Mouse (Mus musculus) embryonic facial prominence, embryonic 12.5 days (tissue): ENCODE results near the gene Nemp1. TPM values are rescaled to one million over a fixed set of nuclear protein-coding genes. Genes with fewer than 3 reads are reported as not detected.

Experiments used
- ATAC-seq: fragments of 200-750 bp; cut with Nextera tagmentation; 2 replicates; pipeline ENCODE4 v1.8.0; 2017; ENCODE audit not compliant: insufficient number of reproducible peaks, insufficient read depth, low FRiP score, low TSS enrichment
- H3K27ac ChIP-seq: fragments of 300-500 bp; sonication (generic); 2 replicates; pipeline ENCODE4 v1.5.1; 2016; ENCODE audit warnings: mild to moderate bottlenecking
- H3K27me3 ChIP-seq: fragments of 300-500 bp; sonication (generic); 2 replicates; pipeline ENCODE4 v1.6.1; 2016; ENCODE audit warnings: mild to moderate bottlenecking, moderate library complexity
- H3K36me3 ChIP-seq: fragments of 300-500 bp; sonication (generic); 2 replicates; pipeline ENCODE4 v1.6.1; 2016; ENCODE audit warnings: mild to moderate bottlenecking
- H3K4me1 ChIP-seq: fragments of 300-500 bp; sonication (generic); 2 replicates; pipeline ENCODE4 v1.6.1; 2016
- H3K4me2 ChIP-seq: fragments of 300-500 bp; sonication (generic); replicated peaks from 2 replicates; pipeline ENCODE4 v1.6.1; 2016; ENCODE audit warnings: mild to moderate bottlenecking, moderate library complexity
- H3K4me3 ChIP-seq: fragments of 300-500 bp; sonication (generic); 2 replicates; pipeline ENCODE4 v1.5.1; 2016; ENCODE audit warnings: mild to moderate bottlenecking
- H3K9ac ChIP-seq: fragments of 300-500 bp; sonication (generic); 2 replicates; pipeline ENCODE4 v1.6.1; 2016; ENCODE audit warnings: mild to moderate bottlenecking, moderate library complexity
- H3K9me3 ChIP-seq: fragments of 300-500 bp; sonication (generic); 2 replicates; pipeline ENCODE4 v1.6.1; 2016; ENCODE audit warnings: mild to moderate bottlenecking, moderate library complexity
- WGBS: fragments of 180-500 bp; shearing (Covaris S2); methylation state at CpG from one replicate; pipeline ENCODE4 v1.1.7; 2016; 5-methylcytosine and 5-hydroxymethylcytosine counted together
- polyA plus RNA-seq: library from polyadenylated mRNA; unstranded; fragments of >200 nt; fragmentation: Nextera tagmentation; extraction: Ambion mirVana; gene quantifications from 2 replicates; pipeline ENCODE4 v1.2.1, GENCODE M21; 2016

The Nemp1 gene
- polyA plus RNA-seq, 1 experiment from 2014 or later, result 11.9 TPM

- peaks cover 1% of the 10 kb centered on the region for H3K36me3 ChIP-seq
Observed at GRCm38 (mm10) chr10:127736266-127736665, 69.6 kb downstream of the Nemp1 start.

GRCm38 (mm10) chr10:127736916-127737315, 70.2 kb downstream of the Nemp1 start:
- peaks cover 8% of the 10 kb centered on the region for H3K36me3 ChIP-seq
- no peak for ATAC-seq

More at GRCm38 (mm10) chr10:127736266-127736665, 69.6 kb downstream of the Nemp1 start:
- Histone ChIP-seq H3K27me3 (no peaks in the 10 kb centered on the region), H3K4me1 (peaks cover 9% of the 10 kb centered on the region), H3K9ac (no peak overlapping the region), H3K4me2 (no peak overlapping the region), H3K27ac (no peak overlapping the region), H3K9me3 (no peaks in the 10 kb centered on the region), H3K4me3 (no peak overlapping the region)
- WGBS, result 62% methylated on average over 2 of the region's 2 CpGs
- ATAC-seq, result no peak

GRCm38 (mm10) chr10:127737552-127737951, 70.9 kb downstream of the Nemp1 start:
- Histone ChIP-seq H3K36me3 (peaks cover 14% of the 10 kb centered on the region), H3K27me3 (no peaks in the 10 kb centered on the region), H3K27ac (no peak overlapping the region), H3K9ac (no peak overlapping the region), H3K9me3 (no peaks in the 10 kb centered on the region), H3K4me2 (no peak overlapping the region), H3K4me3 (no peak overlapping the region), H3K4me1 (peaks cover 7% of the 10 kb centered on the region)
- 25% methylated on average over 2 of the region's 2 CpGs for WGBS
- ATAC-seq, result no peak

More at GRCm38 (mm10) chr10:127736916-127737315, 70.2 kb downstream of the Nemp1 start:
- no peaks in the 10 kb centered on the region for H3K27me3 ChIP-seq
- no peak overlapping the region for H3K9ac ChIP-seq
- no peak overlapping the region for H3K4me2 ChIP-seq
- H3K4me1 ChIP-seq, result peaks cover 7% of the 10 kb centered on the region
- H3K9me3 ChIP-seq, result no peaks in the 10 kb centered on the region
- no peak overlapping the region for H3K27ac ChIP-seq
- H3K4me3 ChIP-seq, result no peak overlapping the region
- 65% methylated on average over 4 of the region's 4 CpGs for WGBS

- Histone ChIP-seq H3K4me1 (peaks cover 7% of the 10 kb centered on the region), H3K9ac (no peak overlapping the region), H3K27me3 (no peaks in the 10 kb centered on the region), H3K4me2 (peak overlapping the region; percentile 49), H3K9me3 (no peaks in the 10 kb centered on the region), H3K36me3 (peaks cover 22% of the 10 kb centered on the region), H3K4me3 (no peak overlapping the region; the same call in 1 of the 2 replicates), H3K27ac (no peak overlapping the region)
- WGBS, result 46% methylated on average over 13 of the region's 13 CpGs
- no peak for ATAC-seq
Observed at GRCm38 (mm10) chr10:127738151-127738882, 71.6 kb downstream of the Nemp1 start.

GRCm38 (mm10) chr10:127739083-127739660, 72.5 kb downstream of the Nemp1 start, which contains the start of gene Zbtb39:
Gene Zbtb39 (plus strand): TSS chr10:127739538.
- Histone ChIP-seq H3K9ac (peak within 1 kb of the TSS; percentile 98), H3K4me1 (peaks cover 7% of the 10 kb centered on the region), H3K4me2 (peak within 1 kb of the TSS; percentile 71), H3K27me3 (no peaks in the 10 kb centered on the region), H3K27ac (peak within 1 kb of the TSS; percentile 86), H3K9me3 (no peaks in the 10 kb centered on the region), H3K4me3 (peak within 1 kb of the TSS; percentile 98), H3K36me3 (peaks cover 30% of the 10 kb centered on the region)
- peak; percentile 62 for ATAC-seq
- whole genome bisulfite sequencing, result under 1% methylated on average over 40 of the region's 61 CpGs

GRCm38 (mm10) chr10:127739661-127740161, 73.0 kb downstream of the Nemp1 start:
- Histone ChIP-seq H3K4me1 (peaks cover 7% of the 10 kb centered on the region), H3K9ac (peak overlapping the region; percentile 98), H3K36me3 (peaks cover 36% of the 10 kb centered on the region), H3K27ac (peak overlapping the region; percentile 86), H3K4me2 (peak overlapping the region; percentile 71), H3K27me3 (no peaks in the 10 kb centered on the region), H3K9me3 (no peaks in the 10 kb centered on the region), H3K4me3 (peak overlapping the region; percentile 98)
- peak; percentile 53 for ATAC-seq
- 0% methylated on average over 44 of the region's 55 CpGs for WGBS

- no peak overlapping the region for H3K4me3 ChIP-seq
- H3K27me3 ChIP-seq, result no peaks in the 10 kb centered on the region
- H3K9ac ChIP-seq, result no peak overlapping the region
- peaks cover 15% of the 10 kb centered on the region for H3K4me1 ChIP-seq
- WGBS, result 68% methylated on average over 5 of the region's 5 CpGs
- no peak; the same call in 1 of the 2 replicates for ATAC-seq
- no peak overlapping the region for H3K27ac ChIP-seq
- no peak overlapping the region for H3K4me2 ChIP-seq
- no peaks in the 10 kb centered on the region for H3K9me3 ChIP-seq
- peaks cover 69% of the 10 kb centered on the region for H3K36me3 ChIP-seq
Observed at GRCm38 (mm10) chr10:127744661-127745060, 78.0 kb downstream of the Nemp1 start.

GRCm38 (mm10) chr10:127745886-127746285, 79.2 kb downstream of the Nemp1 start:
- ATAC-seq, result no peak
- peaks cover 69% of the 10 kb centered on the region for H3K36me3 ChIP-seq
- no peak overlapping the region for H3K27ac ChIP-seq
- peaks cover 11% of the 10 kb centered on the region; the same call in 1 of the 2 replicates for H3K4me1 ChIP-seq
- WGBS, result 83% methylated on average over 5 of the region's 5 CpGs
- H3K4me3 ChIP-seq, result no peak overlapping the region
- no peak overlapping the region for H3K4me2 ChIP-seq
- H3K27me3 ChIP-seq, result no peaks in the 10 kb centered on the region
- no peak overlapping the region for H3K9ac ChIP-seq
- H3K9me3 ChIP-seq, result no peaks in the 10 kb centered on the region

- peaks cover 10% of the 10 kb centered on the region; the same call in 1 of the 2 replicates for H3K4me1 ChIP-seq
- H3K9ac ChIP-seq, result no peak overlapping the region
- H3K4me3 ChIP-seq, result no peak overlapping the region
- 83% methylated on average over 8 of the region's 8 CpGs for WGBS
- H3K9me3 ChIP-seq, result no peaks in the 10 kb centered on the region
- no peaks in the 10 kb centered on the region for H3K27me3 ChIP-seq
- H3K36me3 ChIP-seq, result peaks cover 59% of the 10 kb centered on the region
- no peak overlapping the region for H3K4me2 ChIP-seq
- H3K27ac ChIP-seq, result no peak overlapping the region
- no peak for ATAC-seq
Observed at GRCm38 (mm10) chr10:127747254-127747653, 80.6 kb downstream of the Nemp1 start.

GRCm38 (mm10) chr10:127748847-127749612, 82.3 kb downstream of the Nemp1 start:
- H3K36me3 ChIP-seq, result peaks cover 41% of the 10 kb centered on the region
- no peaks in the 10 kb centered on the region for H3K27me3 ChIP-seq
- H3K4me3 ChIP-seq, result no peak overlapping the region
- no peak overlapping the region for H3K4me2 ChIP-seq
- H3K9me3 ChIP-seq, result no peaks in the 10 kb centered on the region
- H3K9ac ChIP-seq, result no peak overlapping the region
- no peak for ATAC-seq
- no peak overlapping the region for H3K27ac ChIP-seq
- WGBS, result 12% methylated on average over 8 of the region's 8 CpGs
- peaks cover 10% of the 10 kb centered on the region; the same call in 1 of the 2 replicates for H3K4me1 ChIP-seq

- Histone ChIP-seq H3K36me3 (peaks cover 30% of the 10 kb centered on the region), H3K4me1 (peaks cover 10% of the 10 kb centered on the region; the same call in 1 of the 2 replicates), H3K9ac (no peak overlapping the region), H3K27ac (no peak overlapping the region), H3K4me3 (no peak overlapping the region), H3K27me3 (no peaks in the 10 kb centered on the region), H3K9me3 (no peaks in the 10 kb centered on the region), H3K4me2 (peak overlapping the region; percentile 33)
- no peak for ATAC-seq
- WGBS, result 56% methylated on average over 24 of the region's 24 CpGs
Observed at GRCm38 (mm10) chr10:127750136-127750777, 83.6 kb downstream of the Nemp1 start.
